Mouse (Mus musculus) olfactory bulb, adult 2 months (tissue): ENCODE results near the gene Ptpn13. TPM values are rescaled to one million over a fixed set of nuclear protein-coding genes. Genes with fewer than 3 reads are reported as not detected.

Experiments used
- H3K27ac ChIP-seq: fragments of 200-500 bp; 2 replicates; pipeline ENCODE4 v1.5.1; 2012; ENCODE audit warnings: low read depth, low read length; ENCODE audit not compliant: insufficient read depth
- H3K4me1 ChIP-seq: fragments of 200-500 bp; 2 replicates; pipeline ENCODE4 v1.6.1; 2012; ENCODE audit warnings: low read length; ENCODE audit not compliant: control insufficient read depth, insufficient read depth
- H3K4me3 ChIP-seq: fragments of 200-500 bp; 2 replicates; pipeline ENCODE4 v1.5.1; 2012; ENCODE audit warnings: mild to moderate bottlenecking, low read depth, low read length, moderate library complexity; ENCODE audit not compliant: insufficient read depth
- CTCF ChIP-seq: fragments of 200-500 bp; IDR thresholded peaks from 2 replicates; pipeline ENCODE4 v1.5.1; 2012; ENCODE audit warnings: low read depth, mild to moderate bottlenecking, low read length, moderate library complexity; ENCODE audit not compliant: insufficient read depth
- POLR2A ChIP-seq: fragments of 200-500 bp; IDR thresholded peaks from 2 replicates; pipeline ENCODE4 v1.6.1; 2012; ENCODE audit warnings: mild to moderate bottlenecking, low read depth, low read length, moderate library complexity; ENCODE audit not compliant: insufficient read depth
- WGBS: fragments of 180-500 bp; shearing (Covaris S2); methylation state at CpG from one replicate; pipeline ENCODE4 v1.1.7; 2018; 5-methylcytosine and 5-hydroxymethylcytosine counted together
- polyA plus RNA-seq: library from polyadenylated mRNA; stranded (reverse); fragments of >200 nt; gene quantifications from 2 replicates; pipeline ENCODE4 v1.2.4, GENCODE M21; 2012; ENCODE audit warnings: low replicate concordance; ENCODE audit not compliant: missing spikeins, insufficient read depth, insufficient read length

The Ptpn13 gene
- polyA plus RNA-seq, 1 experiment: not detected

DNA sequence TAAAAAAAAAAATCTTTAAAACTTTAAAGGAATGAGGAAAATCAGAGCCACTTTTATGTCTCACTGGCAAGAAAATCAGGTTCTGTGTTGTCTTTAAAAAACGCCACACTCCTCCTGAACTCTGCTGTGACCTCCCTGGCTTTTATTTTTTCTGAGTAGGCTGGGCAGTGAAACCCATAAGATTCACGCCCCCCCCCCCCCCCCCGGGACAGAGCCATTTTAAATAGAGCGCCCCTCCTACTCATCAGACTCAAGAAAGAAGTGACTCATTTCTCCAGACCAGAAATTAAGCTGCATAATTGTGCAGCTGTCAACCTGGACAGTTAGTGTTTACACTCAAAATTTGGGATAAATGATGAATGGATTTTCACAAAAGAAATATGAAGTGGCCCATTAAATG is 31.8 kb upstream of the Ptpn13 start:
- no peaks in the 10 kb centered on the region for H3K4me1 ChIP-seq
- TF ChIP-seq POLR2A (no peak), CTCF (no peak)
- H3K27ac ChIP-seq: no peak overlapping the region
- H3K4me3 ChIP-seq: no peak overlapping the region
- WGBS: 24% methylated on average over 4 of the region's 4 CpGs

DNA sequence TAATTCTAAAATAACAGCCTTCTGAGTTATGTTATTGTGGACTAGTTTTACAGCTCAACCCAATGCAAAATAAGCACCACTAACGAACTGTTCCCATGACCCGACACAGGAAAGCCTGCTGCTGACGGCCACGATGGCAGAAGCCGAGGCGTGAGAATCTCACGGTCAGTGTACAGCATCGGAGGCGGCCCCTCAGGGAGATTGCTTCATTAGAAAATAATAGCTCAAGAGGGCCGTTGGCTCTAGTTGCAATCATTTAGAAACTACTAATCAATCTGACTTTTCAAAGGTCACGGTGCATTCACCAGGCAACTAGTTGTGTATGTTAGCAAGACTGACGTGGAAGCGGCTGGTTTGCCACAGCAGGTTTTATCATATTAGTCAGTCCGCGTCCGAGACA is 31.2 kb upstream of the Ptpn13 start:
- TF ChIP-seq POLR2A (no peak), CTCF (no peak)
- H3K4me3 ChIP-seq: no peak overlapping the region
- H3K27ac ChIP-seq: no peak overlapping the region
- 61% methylated on average over 16 of the region's 16 CpGs for WGBS
- H3K4me1 ChIP-seq: no peaks in the 10 kb centered on the region

DNA sequence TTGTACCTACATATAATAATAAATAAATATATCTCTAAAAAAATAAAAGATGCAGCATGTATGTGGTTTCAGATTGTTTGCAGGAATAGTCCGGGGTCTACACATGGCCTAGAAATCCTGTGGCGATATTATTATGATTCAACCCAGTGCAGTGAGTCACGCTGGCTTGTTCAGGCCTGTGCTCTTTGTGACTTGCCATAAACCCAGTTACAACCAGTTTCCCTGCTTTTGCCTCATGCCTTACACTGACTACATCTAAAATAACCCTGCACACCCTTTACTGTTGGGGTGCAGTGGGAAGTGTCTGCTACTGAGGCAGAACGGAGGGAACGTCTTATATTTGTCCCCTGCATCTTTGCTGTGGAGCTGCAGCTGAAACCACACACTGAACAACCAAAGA is 29.3 kb upstream of the Ptpn13 start:
- 88% methylated on average over 5 of the region's 5 CpGs for WGBS
- no peak overlapping the region for H3K27ac ChIP-seq
- no peak overlapping the region for H3K4me3 ChIP-seq
- H3K4me1 ChIP-seq: no peaks in the 10 kb centered on the region
- TF ChIP-seq CTCF (no peak), POLR2A (no peak)

DNA sequence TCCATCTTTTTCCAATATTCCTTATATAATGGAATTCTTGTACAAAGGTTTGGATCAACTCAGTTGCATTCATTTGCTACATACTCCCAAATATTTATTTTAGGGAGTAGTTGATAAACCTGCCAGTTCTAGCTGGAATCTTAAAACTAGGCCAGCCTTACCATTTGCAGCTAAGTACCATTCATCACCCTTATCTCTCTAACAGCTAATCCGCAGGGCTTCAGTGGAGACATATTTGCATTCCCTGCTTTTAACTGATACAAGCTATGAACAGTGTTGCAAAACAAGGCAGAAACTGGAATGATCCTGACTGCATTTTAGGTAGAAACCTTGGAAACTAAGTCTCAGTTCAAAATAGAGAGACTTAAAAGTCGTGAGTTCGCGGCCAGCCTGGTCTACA is 27.6 kb upstream of the Ptpn13 start:
- no peak overlapping the region for H3K27ac ChIP-seq
- 95% methylated on average over 4 of the region's 4 CpGs for WGBS
- no peak overlapping the region for H3K4me3 ChIP-seq
- TF ChIP-seq CTCF (no peak), POLR2A (no peak)
- no peaks in the 10 kb centered on the region for H3K4me1 ChIP-seq

DNA sequence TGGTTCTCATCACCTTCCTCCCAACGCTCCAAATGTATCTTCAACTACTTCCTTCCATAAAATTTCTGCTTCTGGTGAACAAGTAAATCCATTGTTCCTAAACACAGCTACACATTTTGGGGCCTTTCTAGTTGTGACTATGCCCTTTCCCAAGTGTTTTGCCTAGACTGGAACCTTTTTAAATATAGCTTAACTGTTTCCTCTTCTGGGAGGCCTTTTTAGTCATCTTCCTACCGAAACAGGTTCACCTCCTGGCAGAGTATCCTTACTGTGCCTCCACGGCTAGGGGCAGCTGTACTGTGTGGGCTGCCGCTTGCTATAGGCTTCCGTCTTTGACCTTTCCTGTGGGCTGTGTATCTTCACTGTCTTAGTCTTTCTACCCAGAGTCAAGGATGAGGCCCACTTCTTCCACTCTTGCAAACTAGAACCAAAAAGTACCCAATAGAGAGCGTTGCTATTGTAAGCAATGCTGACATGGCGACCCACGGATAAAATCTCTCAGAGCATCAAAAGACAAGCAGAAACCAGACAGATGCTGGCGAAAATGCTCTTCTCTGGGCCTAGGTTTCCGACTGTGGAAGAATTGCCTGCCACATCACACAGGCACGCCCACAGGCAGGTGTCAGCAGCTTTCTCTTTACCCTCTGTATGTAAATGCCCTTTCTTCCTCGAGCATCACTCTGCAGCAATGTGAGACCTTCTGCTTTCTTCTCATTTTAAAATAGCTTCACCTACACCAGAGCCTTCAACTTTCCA is 20.6 kb upstream of the Ptpn13 start:
- TF ChIP-seq POLR2A (no peak), CTCF (no peak)
- WGBS: 82% methylated on average over 12 of the region's 12 CpGs

DNA sequence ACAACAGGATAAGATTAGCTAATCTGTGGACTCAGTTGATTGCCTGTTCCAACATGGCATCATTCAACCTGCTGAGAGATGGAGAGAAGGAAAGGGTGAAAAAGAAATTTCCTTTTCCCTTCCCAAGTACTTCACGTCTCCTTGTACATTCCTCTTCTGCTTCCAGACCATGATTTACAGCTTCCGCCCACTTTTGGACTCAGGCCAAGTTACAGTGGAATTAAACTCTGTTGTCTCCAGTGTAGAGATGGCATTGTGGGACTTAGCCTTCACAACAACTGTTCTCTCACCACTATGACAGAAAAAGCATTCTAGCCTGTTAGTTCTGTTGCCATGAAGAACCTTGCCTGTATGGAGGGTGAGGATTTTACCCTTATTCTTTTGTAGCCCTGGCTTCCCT is 19.1 kb upstream of the Ptpn13 start:
- TF ChIP-seq CTCF (no peak), POLR2A (no peak)
- Histone ChIP-seq H3K4me1 (no peaks in the 10 kb centered on the region), H3K27ac (no peak overlapping the region), H3K4me3 (no peak overlapping the region)
- WGBS: 17% methylated on average over 2 of the region's 2 CpGs

More for the DNA sequence above, 20.6 kb upstream of the Ptpn13 start:
- H3K4me1 ChIP-seq: no peaks in the 10 kb centered on the region
- no peak overlapping the region for H3K4me3 ChIP-seq
- no peak overlapping the region for H3K27ac ChIP-seq

DNA sequence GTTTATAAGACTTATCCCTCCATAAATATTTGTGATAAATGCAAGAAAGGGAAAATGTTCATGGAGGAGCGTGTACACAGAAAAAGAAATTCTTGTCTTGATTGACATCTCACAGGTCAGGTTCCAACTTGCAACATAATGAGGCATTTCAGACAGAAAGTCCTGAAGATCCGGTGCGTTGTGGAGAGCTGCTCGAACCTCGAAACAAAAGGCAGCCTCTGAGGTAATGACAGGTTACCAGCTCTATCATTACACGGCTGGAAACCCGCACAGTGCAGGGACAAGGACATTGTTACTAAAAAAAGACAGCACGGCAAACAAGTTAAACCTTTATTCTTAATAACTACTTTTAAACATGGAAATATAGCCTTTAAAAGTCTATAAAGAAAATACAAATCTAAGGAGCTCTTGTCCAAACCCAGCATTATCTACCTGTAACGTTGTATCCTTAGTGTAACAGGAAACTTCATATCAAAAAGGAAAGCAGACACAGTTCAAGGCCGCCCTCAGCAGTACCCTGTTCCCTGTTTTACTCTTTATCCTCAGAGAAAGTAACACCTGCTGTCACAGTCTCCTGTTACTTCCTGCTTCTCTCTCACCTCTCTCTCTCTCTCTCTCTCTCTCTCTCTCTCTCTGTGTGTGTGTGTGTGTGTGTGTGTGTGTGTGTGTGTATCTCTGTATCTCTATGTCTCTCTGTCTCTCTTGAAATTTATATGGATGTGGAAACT is 12.8 kb upstream of the Ptpn13 start:
- Histone ChIP-seq H3K27ac (no peak overlapping the region), H3K4me1 (peaks cover 2% of the 10 kb centered on the region; the same call in 1 of the 2 replicates), H3K4me3 (no peak overlapping the region)
- 34% methylated on average over 10 of the region's 10 CpGs for WGBS
- TF ChIP-seq POLR2A (no peak), CTCF (no peak)

DNA sequence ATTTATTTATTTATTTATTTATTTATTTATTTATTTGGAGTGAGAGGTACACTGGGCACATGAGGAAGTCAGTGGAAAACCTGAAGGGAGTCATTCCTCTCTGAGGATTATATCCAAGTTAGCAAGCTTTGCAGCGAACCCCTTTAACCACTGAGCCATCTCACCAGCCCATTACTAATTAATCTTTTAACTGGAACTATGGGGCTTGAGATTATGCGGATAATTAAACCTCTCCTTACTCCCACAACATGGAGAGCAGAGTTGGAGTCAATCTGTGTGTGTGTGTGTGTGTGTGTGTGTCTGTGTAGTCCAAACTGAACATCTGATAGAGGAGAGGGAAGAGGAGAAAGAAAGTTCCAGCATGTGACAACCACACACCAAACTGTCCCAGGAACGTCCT is 10.4 kb upstream of the Ptpn13 start:
- no peak overlapping the region for H3K4me3 ChIP-seq
- 88% methylated on average over 3 of the region's 3 CpGs for WGBS
- H3K4me1 ChIP-seq: peaks cover 2% of the 10 kb centered on the region; the same call in 1 of the 2 replicates
- no peak overlapping the region for H3K27ac ChIP-seq
- TF ChIP-seq CTCF (no peak), POLR2A (no peak)

DNA sequence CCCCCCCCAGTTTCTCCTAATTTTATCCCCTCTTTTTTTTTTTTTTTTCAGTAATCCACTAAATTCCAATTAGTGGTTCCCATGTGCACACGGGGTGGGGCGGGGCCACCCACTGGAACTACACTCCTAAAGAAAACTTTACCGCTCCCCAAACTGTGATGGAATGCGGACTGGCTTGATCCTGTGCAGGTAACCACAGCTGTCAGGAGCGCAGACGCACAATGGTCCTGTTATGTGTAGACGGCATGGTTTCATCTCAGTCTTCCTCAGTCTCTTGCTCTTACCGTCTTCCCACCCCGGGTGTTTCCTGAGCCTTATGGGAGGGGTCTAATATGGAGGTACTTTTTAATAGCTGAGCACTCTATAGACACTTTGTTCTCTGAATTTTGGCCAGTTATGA is 7.0 kb upstream of the Ptpn13 start:
- Histone ChIP-seq H3K27ac (no peak overlapping the region), H3K4me1 (no peaks in the 10 kb centered on the region), H3K4me3 (no peak overlapping the region)
- WGBS: 83% methylated on average over 9 of the region's 9 CpGs
- TF ChIP-seq CTCF (no peak), POLR2A (no peak)

DNA sequence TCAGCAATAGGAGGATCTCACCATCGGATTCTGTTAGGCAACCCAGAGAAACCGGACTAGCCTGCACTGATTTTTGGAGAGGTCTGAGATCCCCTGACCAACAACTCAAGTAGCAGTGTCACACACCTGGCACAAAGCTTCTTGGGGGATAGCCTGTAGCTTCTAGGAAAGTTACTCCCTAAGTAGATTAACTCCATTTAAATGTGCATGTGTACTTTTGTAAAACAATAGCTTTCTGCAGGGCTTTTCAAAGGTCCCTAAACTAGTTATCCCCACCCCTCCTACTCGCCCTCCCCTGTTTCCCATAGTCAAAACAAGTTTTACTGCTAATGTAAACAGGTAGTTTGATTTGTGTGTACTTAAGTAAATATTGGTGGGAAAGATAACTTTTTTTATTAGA is 6.1 kb upstream of the Ptpn13 start:
- TF ChIP-seq POLR2A: no peak
- no peak for TF ChIP-seq CTCF
- H3K27ac ChIP-seq: no peak overlapping the region
- H3K4me3 ChIP-seq: no peak overlapping the region
- 89% methylated on average over 3 of the region's 3 CpGs for WGBS
- no peaks in the 10 kb centered on the region for H3K4me1 ChIP-seq
